Mouse (Mus musculus): ENCODE measurements around the gene Slc5a11. TPM values are rescaled to one million over a fixed set of nuclear protein-coding genes. Genes with fewer than 3 reads are reported as not detected.

Slc5a11 gene
- total RNA-seq, 1 experiment = 22.0 TPM

- H3K4me3 ChIP-seq (ENCODE audit: insufficient read depth in 1 of 2, low read depth in 1 of 2, low read length in 2 of 2, poor library complexity in 1 of 2, severe bottlenecking in 1 of 2) = no peak overlapping the region
- DNase-seq (ENCODE audit: low read depth, low spot score) = no peak
- H3K9ac ChIP-seq (ENCODE audit: insufficient read depth, low read depth, low read length, poor library complexity, severe bottlenecking) = no peak overlapping the region
- no peak for TF ChIP-seq ZC3H11A (IDR thresholded peaks at IDR 0.05; ENCODE audit: borderline replicate concordance, low read depth, low read length)
- TF ChIP-seq MAFK (IDR thresholded peaks at IDR 0.05; ENCODE audit: insufficient read depth, low read depth, low read length) = no peak
- TF ChIP-seq ZNF384 (IDR thresholded peaks at IDR 0.05; ENCODE audit: low read depth, low read length) = no peak
- no peak for TF ChIP-seq HCFC1 (IDR thresholded peaks at IDR 0.05; ENCODE audit: borderline replicate concordance, insufficient read depth, low read length)
- 0 out of 4 replicates have a peak, but pooled peaks cover 0 to 2% of the 10 kb centered on the region in 2 experiments for H3K4me1 ChIP-seq (ENCODE audit: control insufficient read depth in 2 of 2, insufficient read depth in 2 of 2, low read length in 2 of 2, poor library complexity in 1 of 2)
- H3K36me3 ChIP-seq (ENCODE audit: control insufficient read depth, insufficient read depth, low read length, poor library complexity, severe bottlenecking) = no peaks in the 10 kb centered on the region; the same call in 1 of the 2 replicates
- H3K27ac ChIP-seq (ENCODE audit: insufficient read depth, low read depth, low read length, poor library complexity, severe bottlenecking) = no peak overlapping the region
- H3K9me3 ChIP-seq (ENCODE audit: control insufficient read depth, insufficient read depth, low read depth, low read length) = no peaks in the 10 kb centered on the region
- in situ Hi-C loops (cut with MboI; ENCODE audit: low sequenced_read_pairs in 2 of 2, unreplicated experiment in 2 of 2) = no loop called here
Observed at GRCm38 (mm10) chr7:123273056-123273455, 58.5 kb downstream of the Slc5a11 start.

- TF ChIP-seq ZC3H11A (IDR thresholded peaks at IDR 0.05; ENCODE audit: borderline replicate concordance, low read depth, low read length) (no peak), HCFC1 (IDR thresholded peaks at IDR 0.05; ENCODE audit: borderline replicate concordance, insufficient read depth, low read length) (no peak), CHD2 (IDR thresholded peaks at IDR 0.05; ENCODE audit: low read depth, low read length) (no peak)
- Histone ChIP-seq H3K4me1 (ENCODE audit: control insufficient read depth in 2 of 2, insufficient read depth in 2 of 2, low read length in 2 of 2, poor library complexity in 1 of 2) (0 out of 4 replicates have a peak, but pooled peaks cover 0 to 2% of the 10 kb centered on the region in 2 experiments), H3K27ac (ENCODE audit: insufficient read depth, low read depth, low read length, poor library complexity, severe bottlenecking) (no peak overlapping the region), H3K36me3 (ENCODE audit: control insufficient read depth, insufficient read depth, low read length, poor library complexity, severe bottlenecking) (peaks cover 7% of the 10 kb centered on the region; the same call in 1 of the 2 replicates), H3K4me3 (ENCODE audit: insufficient read depth in 1 of 2, low read depth in 1 of 2, low read length in 2 of 2, poor library complexity in 1 of 2, severe bottlenecking in 1 of 2) (no peak overlapping the region), H3K9ac (ENCODE audit: insufficient read depth, low read depth, low read length, poor library complexity, severe bottlenecking) (no peak overlapping the region), H3K9me3 (ENCODE audit: control insufficient read depth, insufficient read depth, low read depth, low read length) (no peaks in the 10 kb centered on the region)
- in situ Hi-C loops (cut with MboI; ENCODE audit: low sequenced_read_pairs in 2 of 2, unreplicated experiment in 2 of 2) = no loop called here
- no peak for DNase-seq (ENCODE audit: low read depth, low spot score)
Observed at GRCm38 (mm10) chr7:123276568-123276967, 62.0 kb downstream of the Slc5a11 start.

- H3K4me1 ChIP-seq (ENCODE audit: control insufficient read depth in 2 of 2, insufficient read depth in 2 of 2, low read length in 2 of 2, poor library complexity in 1 of 2) = 0 out of 4 replicates have a peak, but pooled peaks cover 0 to 2% of the 10 kb centered on the region in 2 experiments
- H3K27ac ChIP-seq (ENCODE audit: insufficient read depth, low read depth, low read length, poor library complexity, severe bottlenecking) = no peak overlapping the region
- no peak for DNase-seq (ENCODE audit: low read depth, low spot score)
- in situ Hi-C loops (cut with MboI; ENCODE audit: low sequenced_read_pairs in 2 of 2, unreplicated experiment in 2 of 2) = no loop called here
- H3K4me3 ChIP-seq (ENCODE audit: insufficient read depth in 1 of 2, low read depth in 1 of 2, low read length in 2 of 2, poor library complexity in 1 of 2, severe bottlenecking in 1 of 2) = no peak overlapping the region
- TF ChIP-seq ZC3H11A (IDR thresholded peaks at IDR 0.05; ENCODE audit: borderline replicate concordance, low read depth, low read length) = no peak
- TF ChIP-seq CHD2 (IDR thresholded peaks at IDR 0.05; ENCODE audit: low read depth, low read length) = no peak
- no peak for TF ChIP-seq MAFK (IDR thresholded peaks at IDR 0.05; ENCODE audit: insufficient read depth, low read depth, low read length)
- no peak for TF ChIP-seq ZNF384 (IDR thresholded peaks at IDR 0.05; ENCODE audit: low read depth, low read length)
- TF ChIP-seq HCFC1 (IDR thresholded peaks at IDR 0.05; ENCODE audit: borderline replicate concordance, insufficient read depth, low read length) = no peak
- H3K9me3 ChIP-seq (ENCODE audit: control insufficient read depth, insufficient read depth, low read depth, low read length) = no peaks in the 10 kb centered on the region
- peaks cover 10% of the 10 kb centered on the region; the same call in 1 of the 2 replicates for H3K36me3 ChIP-seq (ENCODE audit: control insufficient read depth, insufficient read depth, low read length, poor library complexity, severe bottlenecking)
- no peak overlapping the region for H3K9ac ChIP-seq (ENCODE audit: insufficient read depth, low read depth, low read length, poor library complexity, severe bottlenecking)
Observed at GRCm38 (mm10) chr7:123279797-123280196, 65.2 kb downstream of the Slc5a11 start.

GRCm38 (mm10) chr7:123283826-123284225, 69.2 kb downstream of the Slc5a11 start:
- Histone ChIP-seq H3K27ac (ENCODE audit: insufficient read depth, low read depth, low read length, poor library complexity, severe bottlenecking) (no peak overlapping the region), H3K9me3 (ENCODE audit: control insufficient read depth, insufficient read depth, low read depth, low read length) (no peaks in the 10 kb centered on the region), H3K4me1 (ENCODE audit: control insufficient read depth in 2 of 2, insufficient read depth in 2 of 2, low read length in 2 of 2, poor library complexity in 1 of 2) (no peaks in the 10 kb centered on the region), H3K9ac (ENCODE audit: insufficient read depth, low read depth, low read length, poor library complexity, severe bottlenecking) (no peak overlapping the region), H3K36me3 (ENCODE audit: control insufficient read depth, insufficient read depth, low read length, poor library complexity, severe bottlenecking) (peaks cover 14% of the 10 kb centered on the region), H3K4me3 (ENCODE audit: insufficient read depth in 1 of 2, low read depth in 1 of 2, low read length in 2 of 2, poor library complexity in 1 of 2, severe bottlenecking in 1 of 2) (no peak overlapping the region)
- in situ Hi-C loops (cut with MboI; ENCODE audit: low sequenced_read_pairs in 2 of 2, unreplicated experiment in 2 of 2) = no loop called here
- DNase-seq (ENCODE audit: low read depth, low spot score) = no peak
- TF ChIP-seq HCFC1 (IDR thresholded peaks at IDR 0.05; ENCODE audit: borderline replicate concordance, insufficient read depth, low read length) (no peak), CHD2 (IDR thresholded peaks at IDR 0.05; ENCODE audit: low read depth, low read length) (no peak), ZNF384 (IDR thresholded peaks at IDR 0.05; ENCODE audit: low read depth, low read length) (no peak), ZC3H11A (IDR thresholded peaks at IDR 0.05; ENCODE audit: borderline replicate concordance, low read depth, low read length) (no peak), MAFK (IDR thresholded peaks at IDR 0.05; ENCODE audit: insufficient read depth, low read depth, low read length) (no peak)

- no peak overlapping the region for H3K27ac ChIP-seq (ENCODE audit: insufficient read depth, low read depth, low read length, poor library complexity, severe bottlenecking)
- no peak for DNase-seq (ENCODE audit: low read depth, low spot score)
- H3K9me3 ChIP-seq (ENCODE audit: control insufficient read depth, insufficient read depth, low read depth, low read length) = no peaks in the 10 kb centered on the region
- no peak overlapping the region for H3K4me3 ChIP-seq (ENCODE audit: insufficient read depth in 1 of 2, low read depth in 1 of 2, low read length in 2 of 2, poor library complexity in 1 of 2, severe bottlenecking in 1 of 2)
- H3K4me1 ChIP-seq (ENCODE audit: control insufficient read depth in 2 of 2, insufficient read depth in 2 of 2, low read length in 2 of 2, poor library complexity in 1 of 2) = no peaks in the 10 kb centered on the region
- no peak for TF ChIP-seq CHD2 (IDR thresholded peaks at IDR 0.05; ENCODE audit: low read depth, low read length)
- no peak for TF ChIP-seq HCFC1 (IDR thresholded peaks at IDR 0.05; ENCODE audit: borderline replicate concordance, insufficient read depth, low read length)
- no peak for TF ChIP-seq MAFK (IDR thresholded peaks at IDR 0.05; ENCODE audit: insufficient read depth, low read depth, low read length)
- TF ChIP-seq ZNF384 (IDR thresholded peaks at IDR 0.05; ENCODE audit: low read depth, low read length) = no peak
- TF ChIP-seq ZC3H11A (IDR thresholded peaks at IDR 0.05; ENCODE audit: borderline replicate concordance, low read depth, low read length) = no peak
- no peak overlapping the region for H3K9ac ChIP-seq (ENCODE audit: insufficient read depth, low read depth, low read length, poor library complexity, severe bottlenecking)
- H3K36me3 ChIP-seq (ENCODE audit: control insufficient read depth, insufficient read depth, low read length, poor library complexity, severe bottlenecking) = peaks cover 13% of the 10 kb centered on the region
- in situ Hi-C loops (cut with MboI; ENCODE audit: low sequenced_read_pairs in 2 of 2, unreplicated experiment in 2 of 2) = no loop called here
Observed at GRCm38 (mm10) chr7:123285896-123286295, 71.3 kb downstream of the Slc5a11 start.
